Mouse (Mus musculus) monocyte, adult 2 months (primary cell): ENCODE results near the gene Rab6b.
A peak's percentile ranks its signal among the peaks of the same experiment; 100 is the strongest.
"Not testable (repeated sequence)": the region's sequence is repeated elsewhere in the genome, so short reads cannot be mapped to it uniquely, and the experiment has no call there.

Source experiments
- DNase-seq, 2 experiments: peaks; one replicate each; pipeline ENCODE4 v3.0.0; 2022; ENCODE audit warnings: low spot score in 2 of 2, low read depth in 1 of 2

The Rab6b gene

DNA sequence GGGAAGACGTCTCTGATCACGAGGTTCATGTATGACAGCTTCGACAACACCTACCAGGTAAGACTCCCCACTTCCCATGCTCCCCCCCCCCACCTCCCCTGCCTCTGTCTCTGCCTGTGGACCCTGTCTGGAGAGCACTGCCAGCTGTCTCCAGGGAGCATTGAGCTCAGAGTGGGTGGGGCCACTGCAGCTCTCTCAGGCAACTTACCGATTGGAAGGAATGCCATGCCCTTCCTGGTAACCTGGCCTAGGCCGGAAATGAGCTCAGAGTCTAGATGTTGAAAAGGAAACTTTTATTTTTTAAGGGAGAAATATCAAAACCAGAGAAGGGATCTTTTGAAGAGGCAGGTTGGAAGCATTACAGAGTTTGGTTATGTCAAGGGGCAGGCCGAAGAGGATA lies 28.8 kb downstream of the Rab6b start:
- DNase-seq: no peak

DNA sequence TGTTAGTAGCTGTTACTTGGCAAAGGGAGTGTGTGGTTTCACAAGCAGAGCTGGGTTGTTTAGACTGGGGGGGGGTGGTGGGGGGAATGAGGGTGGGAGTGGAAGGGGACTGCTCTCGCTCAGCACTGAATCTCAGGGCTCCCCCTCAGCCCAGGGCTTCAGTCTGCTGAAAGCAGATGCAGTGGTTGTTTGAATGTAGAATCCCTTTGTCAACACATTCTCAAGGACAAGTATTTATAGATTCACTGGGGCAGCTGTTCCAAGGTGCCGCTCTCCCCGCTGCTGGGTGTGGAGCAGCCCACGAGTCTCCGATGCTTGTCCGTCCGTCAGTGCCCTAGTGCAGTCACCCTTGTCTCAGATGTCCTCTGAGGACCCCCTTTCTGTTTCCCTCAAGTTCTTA lies 29.7 kb downstream of the Rab6b start:
- no peak for DNase-seq

DNA sequence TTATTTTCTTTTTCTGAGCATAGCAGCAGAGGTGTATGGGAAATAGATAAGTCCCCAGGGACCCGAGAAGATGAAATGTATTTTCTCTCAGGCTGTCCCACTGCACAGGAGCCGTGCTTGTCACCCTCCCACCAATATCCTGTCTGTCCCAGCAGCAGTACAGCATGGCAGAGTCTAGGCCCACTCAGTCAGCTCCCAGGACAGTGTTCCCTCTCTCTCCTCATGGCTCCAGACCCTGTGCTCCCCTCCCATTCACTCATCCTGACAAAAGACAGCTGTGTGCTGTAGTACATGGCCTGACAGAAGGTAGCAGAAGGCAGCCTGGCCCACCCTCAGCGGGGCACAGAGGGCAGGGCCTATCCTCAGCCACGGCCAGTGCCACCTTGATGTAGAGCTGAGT lies 32.3 kb downstream of the Rab6b start:
- no peak for DNase-seq

DNA sequence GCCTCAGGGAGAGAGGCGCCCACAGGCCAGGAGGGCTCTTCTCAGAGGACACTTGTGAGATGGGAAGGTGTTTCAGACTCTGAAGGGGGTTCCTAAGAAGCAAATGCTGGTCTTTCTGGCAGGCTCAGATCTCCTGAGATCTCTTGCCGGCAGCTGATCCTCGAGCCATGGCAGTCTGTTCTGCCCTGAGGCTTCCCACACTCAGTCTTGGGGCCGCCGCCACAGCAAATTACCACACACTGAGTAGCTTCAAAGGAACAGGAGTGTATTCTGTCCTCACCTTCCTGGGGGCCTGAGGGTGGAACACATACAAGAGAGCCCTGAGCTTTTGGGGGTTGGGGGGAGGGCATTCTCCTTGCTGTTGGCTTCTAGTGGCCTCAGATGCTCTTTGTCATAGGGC lies 33.8 kb downstream of the Rab6b start:
- no peak for DNase-seq

DNA sequence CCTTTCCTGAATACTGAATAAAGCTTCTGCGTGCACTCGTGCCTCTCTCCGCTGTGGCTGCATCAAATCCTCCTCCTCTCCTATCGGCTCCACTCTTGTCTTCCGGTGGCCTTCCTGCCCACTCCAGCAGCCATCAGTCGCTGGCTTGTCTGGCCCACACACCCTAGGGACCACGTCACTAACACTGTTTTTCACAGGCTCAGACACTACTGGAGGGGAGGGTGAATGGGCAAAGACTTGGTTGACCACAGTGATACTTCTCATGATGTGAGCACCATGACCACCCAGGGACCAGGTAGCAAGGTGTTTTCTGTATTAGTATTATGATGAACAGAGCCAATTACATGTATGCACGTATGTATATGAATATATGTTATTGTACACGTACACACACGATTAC lies 34.7 kb downstream of the Rab6b start:
- no peak for DNase-seq

DNA sequence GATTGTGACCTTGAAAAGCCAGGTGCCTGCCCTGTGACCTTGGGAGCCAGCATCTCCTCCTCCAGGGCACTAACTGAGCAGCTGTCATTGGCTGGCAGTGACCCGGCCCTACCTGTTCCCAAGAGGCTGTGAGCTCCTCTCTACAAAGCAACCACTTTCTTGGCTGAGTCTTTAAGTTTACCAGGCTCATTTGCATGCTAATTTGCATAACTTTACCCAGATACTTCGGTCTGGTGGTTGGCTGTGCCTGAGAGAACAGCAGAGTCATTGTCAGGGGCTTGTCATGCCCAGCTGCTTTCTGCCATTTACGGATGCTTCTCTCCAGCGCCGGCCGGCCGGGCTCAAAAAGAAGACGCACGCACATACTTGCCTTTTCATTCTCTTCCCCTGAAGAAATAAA lies 35.1 kb downstream of the Rab6b start:
- DNase-seq: no peak

DNA sequence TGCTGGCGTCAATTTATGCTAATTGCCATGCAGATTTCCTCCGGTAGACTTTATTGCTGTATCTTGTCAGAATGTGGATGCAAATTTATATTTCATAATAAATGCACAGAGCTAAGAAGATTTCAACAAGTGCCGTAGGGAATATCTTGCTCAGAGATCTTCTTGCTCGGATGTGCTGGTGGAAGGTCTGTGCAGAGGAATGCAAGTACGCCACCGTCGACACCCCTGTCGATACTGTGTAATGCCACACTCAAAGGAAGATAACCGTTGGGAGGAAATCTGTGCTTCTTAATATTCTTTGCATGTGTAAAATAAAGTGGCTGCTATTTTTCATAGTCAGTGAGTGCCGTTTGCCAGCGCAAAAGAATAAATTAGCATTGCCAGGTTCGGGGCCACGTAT lies 35.5 kb downstream of the Rab6b start:
- DNase-seq: no peak

DNA sequence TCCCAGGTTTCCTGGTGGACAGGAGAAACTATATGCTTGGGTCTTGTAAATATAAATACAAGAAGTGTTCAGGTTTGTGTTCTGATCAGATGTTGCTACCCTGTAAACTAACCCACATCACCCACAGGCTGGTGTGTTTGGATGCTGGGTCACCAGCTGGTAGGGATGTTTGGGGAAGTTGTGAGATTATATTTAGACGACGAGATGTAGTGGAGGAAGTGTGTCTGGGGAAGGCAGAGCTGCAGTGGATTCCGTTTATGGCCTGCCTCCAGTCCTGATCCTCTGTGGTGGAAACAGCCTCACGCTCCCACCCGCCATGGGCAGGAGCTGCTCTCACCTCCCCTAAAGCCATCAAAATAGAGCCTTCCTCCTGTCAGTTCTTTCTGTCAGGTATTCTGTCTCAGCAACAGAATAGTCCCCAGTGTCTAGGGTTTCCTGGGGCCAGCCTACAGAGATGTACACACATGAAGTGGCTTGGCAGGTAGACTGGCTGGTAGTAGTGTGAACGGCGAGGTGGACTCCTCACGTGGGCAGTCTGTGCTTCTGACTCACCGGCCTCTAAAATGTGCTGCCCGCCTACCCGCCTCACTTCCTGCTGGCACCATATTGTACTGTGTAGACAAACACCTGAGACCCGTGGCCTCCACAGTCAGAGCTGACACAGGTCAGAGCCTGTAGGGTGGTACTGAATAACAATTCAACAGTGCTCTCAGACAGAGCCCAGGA lies 37.6 kb downstream of the Rab6b start:
- DNase-seq: no peak

DNA sequence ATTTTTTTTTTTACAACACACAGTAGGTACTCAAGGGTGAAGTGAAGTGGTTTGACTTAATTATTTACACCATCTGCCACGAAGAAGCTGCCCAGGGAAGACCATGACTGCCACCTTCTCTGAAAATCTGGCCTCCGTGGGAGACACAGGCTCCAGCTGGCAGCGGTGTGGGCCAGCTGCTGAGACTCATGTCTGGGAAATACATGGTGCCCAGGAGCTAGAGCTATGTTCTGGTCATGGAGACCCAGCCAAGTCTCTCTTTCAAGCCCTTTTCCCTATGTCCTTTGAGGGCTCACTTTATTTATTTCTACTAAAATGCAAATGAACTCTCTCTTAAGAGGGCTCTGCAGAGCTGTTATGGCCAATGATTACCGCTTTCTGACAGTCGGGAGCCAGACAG lies 41.7 kb downstream of the Rab6b start:
- no peak for DNase-seq

DNA sequence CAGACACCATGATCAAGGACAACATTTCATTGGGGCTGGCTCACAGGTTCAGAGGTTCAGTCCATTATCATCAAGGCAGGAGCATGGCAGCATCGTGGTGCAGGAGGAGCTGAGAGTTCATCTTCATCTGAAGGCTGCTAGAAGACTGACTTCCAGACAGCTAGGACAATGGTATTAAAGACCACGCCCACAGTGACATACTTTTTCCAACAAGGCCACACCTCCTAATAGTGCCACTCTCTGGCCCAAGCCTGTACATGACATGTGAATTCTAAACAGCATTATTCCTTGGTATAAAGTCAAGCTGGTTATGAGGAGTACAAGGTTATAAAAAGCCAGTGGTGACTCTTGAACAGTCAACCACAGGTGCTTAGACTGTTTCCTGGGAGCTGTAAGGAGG lies 43.0 kb downstream of the Rab6b start:
- DNase-seq: no peak

DNA sequence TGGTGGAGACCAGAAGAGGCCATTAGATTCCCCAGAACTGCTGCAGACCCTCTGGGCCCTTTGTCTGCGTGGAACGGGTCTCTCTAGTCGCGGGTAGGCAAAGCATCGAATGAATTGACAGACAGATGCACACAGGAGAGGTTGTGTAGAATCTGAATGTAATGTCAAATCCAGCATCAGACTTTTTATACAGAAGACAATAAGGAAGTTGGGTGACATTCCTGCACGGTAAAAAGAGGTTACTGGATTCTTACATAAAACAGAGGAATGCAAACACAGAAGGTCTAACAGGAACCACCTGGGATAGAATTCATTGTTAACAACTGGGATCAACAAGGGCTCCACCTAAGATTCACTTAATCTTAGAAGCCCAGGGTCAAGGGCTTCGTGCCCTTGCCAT lies 43.6 kb downstream of the Rab6b start:
- DNase-seq: not testable (repeated sequence)

DNA sequence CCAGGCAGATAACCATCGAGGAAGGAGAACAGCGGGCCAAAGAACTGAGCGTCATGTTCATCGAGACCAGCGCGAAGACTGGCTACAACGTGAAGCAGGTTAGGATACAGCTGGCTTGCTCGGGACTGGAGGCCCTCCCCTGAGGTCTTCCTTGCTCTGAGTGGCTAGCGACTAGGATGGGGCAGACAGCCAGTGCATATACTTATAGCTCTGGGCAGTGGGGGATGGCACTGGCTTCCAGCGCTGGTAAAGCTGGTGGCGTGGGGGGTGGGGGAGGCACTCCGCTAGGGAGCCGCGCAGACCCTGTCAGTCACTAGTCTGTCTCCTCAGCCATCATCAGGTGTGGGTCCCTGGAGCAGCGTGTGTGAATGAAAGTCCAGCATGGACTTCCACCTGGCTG lies 52.2 kb downstream of the Rab6b start:
- DNase-seq: no peak

DNA sequence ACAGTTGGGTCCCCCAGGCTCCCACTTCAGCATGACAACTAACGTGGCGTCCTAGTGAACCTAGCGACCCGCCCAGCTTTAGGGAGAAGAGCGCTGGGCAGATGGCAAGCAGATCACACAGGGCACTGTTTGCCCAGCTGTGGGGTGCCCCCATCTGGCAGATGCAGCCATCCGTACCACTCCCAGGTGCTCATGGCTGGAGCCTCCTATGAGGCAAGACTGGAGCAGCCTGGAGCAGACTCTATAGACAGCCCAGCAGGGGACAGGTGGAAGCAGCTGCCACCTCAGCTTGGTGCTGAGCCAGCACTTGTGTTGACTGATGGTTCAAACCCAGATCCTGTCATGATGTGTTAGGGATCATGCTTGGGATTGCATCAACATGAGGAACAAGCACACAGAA lies 56.5 kb downstream of the Rab6b start:
- no peak for DNase-seq

DNA sequence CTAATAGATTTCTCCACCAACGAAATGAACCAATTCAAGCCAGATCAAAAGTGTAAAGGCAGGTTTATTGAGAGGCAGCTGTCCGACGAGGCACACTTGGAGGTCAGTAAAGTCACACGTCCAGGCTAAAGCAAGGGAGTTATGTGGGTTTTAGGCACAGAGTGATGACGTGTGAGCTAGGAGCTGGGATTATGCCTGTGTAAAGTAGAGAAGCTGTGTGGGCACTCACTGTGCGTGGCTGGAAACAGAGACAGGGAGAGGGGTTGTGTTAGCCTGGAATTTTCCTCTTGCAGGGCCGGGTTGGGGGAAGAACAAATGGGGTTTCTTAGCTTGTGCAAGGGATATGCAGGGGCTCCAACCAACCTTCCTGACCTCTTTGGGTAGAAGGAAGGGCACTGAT lies 57.2 kb downstream of the Rab6b start:
- no peak for DNase-seq

DNA sequence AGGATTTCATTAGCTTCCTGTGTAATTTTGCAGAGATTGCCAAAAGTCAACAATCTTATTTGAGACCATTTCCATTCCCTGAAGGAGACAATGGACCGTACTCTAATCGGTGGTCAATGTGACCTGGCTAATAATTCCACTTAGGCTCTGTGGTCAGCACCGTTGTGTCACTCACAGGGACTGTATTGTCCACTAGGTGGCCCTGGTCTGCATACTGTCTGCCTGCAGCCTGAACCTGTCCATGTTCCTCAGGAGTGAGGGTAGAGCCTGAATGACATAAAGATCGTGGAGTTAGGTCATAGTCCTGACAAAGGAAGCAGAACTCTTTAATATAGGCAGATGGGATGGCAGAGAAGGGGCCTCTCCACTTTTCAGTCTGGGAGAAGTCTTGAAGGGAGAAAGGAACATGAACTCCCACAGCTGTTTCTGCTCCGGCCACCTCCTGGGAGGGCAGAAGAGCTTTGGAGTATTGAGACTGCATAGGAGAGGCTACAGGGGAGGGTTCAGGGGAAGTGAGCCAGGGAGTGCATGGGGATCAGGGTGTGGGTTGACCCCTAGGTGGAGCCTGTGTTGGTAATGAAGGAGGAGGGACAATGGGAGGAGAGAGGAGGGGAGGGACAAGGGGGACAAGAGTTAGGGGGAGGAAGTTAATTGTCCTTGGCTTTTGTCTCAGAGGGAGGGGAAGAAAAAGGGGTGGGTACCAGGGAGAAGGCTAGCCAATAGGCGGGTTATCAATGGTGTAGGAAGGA lies 63.4 kb downstream of the Rab6b start:
- no peak for DNase-seq

DNA sequence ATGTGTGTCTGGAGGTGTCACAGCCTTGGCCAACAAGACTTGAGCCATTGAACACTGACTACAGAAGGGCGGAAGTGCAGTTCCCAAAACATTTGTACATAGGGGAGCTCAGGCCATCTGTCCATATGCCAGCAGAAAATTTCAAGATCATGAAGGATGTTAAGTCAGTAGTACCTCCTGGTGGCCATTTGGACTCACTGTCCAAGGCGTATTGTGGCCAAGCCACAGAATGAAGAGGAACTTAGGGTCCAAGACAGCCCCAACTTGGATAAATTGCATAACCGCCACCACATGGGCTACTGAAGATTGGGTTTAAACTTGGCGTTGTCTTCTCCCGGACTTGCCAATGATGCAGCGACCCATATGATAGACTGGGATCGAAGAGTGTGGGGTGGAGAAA lies 64.1 kb downstream of the Rab6b start:
- DNase-seq: no peak

DNA sequence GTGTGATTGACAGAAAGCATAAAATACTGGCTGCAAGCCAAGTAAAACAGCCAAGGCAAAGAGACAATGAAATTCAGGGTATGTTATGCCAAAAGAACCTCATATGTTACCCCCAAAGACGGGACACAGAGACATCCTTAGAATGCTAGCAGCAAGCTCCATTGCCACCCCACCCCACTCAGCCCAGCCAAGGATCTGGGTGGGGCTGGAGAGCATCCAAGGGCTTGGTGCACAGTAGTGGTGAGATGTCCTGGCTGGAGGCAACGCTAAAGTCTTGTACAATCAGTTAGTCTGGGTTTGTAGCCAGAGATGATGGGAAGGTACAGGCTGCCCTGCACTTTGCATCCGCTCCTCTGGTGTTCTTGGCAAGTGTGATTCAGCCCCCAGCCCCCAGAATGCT lies 68.7 kb downstream of the Rab6b start:
- no peak for DNase-seq

DNA sequence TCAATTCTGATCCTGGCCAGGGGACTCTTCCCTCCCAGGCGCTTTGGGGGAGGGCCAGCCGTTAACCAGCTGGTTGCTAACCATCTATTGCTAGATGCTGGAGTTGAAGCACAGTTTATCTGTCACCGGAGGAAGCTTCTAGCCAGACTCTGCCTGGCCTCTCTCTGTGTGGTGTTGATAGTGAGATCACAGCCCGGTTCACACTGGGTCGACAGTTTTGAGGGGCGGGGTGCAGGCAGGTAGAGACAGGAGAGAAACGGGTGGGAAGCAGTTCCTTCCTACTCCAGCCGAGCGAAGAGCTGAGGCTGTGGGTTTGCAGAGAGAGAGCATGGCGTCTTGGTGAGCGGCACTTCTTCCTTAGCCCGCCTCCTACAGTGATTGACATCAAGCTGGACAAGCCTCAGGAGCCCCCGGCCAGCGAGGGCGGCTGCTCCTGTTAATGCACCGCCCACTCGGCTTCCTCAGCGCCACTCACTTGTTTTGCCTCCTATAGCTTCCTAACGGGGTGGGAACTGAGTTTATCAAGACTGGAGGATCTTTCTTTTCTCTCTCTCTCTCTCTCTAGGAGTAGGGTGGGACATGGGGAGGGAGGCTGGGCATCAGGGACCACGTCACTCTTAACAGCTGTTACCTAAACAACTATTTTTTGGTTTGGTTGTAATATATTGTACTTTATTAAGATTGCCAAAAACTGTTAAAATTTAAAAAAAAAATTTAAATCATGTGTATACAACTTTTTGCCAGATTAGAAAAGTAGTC lies 69.4 kb downstream of the Rab6b start:
- DNase-seq: peak; percentile 27 to 52

DNA sequence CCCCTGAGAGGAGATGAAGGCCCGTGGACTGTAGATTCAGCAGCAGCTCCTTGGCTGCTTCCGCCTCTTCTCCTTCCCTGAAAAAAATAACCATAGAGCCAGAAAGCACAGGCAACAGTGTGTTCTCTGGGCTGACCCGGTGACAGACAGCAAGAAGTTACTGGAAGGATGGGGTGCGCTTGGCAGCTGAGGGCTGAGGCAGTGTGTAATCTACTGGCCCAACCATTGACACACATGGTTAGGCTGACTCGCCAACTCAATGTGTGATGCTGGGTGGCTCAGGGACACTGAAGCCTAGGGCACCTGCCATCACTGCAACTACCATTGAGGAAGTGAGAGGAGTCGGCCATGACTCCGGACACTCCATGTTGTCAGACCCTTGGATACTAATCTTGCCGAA lies 70.3 kb downstream of the Rab6b start:
- DNase-seq: no peak

DNA sequence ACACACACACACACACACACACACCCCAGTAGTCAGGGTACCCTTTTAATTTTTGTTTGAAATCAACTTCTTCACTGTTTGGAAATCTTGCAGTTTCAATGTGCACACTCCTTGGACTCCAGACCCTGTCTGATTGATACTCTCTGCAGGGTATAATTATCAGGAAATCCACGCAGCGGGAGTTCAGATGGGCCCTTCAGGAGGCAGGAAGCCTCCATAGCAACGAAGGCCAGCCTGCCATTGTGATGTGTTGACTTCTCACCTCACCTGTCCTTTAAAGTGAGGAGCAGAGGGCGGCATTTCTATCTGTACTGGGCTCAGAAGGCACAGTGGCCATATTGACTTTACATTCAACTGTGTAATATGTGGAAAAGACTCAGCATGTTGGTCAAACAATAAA lies 73.3 kb downstream of the Rab6b start:
- no peak for DNase-seq

DNA sequence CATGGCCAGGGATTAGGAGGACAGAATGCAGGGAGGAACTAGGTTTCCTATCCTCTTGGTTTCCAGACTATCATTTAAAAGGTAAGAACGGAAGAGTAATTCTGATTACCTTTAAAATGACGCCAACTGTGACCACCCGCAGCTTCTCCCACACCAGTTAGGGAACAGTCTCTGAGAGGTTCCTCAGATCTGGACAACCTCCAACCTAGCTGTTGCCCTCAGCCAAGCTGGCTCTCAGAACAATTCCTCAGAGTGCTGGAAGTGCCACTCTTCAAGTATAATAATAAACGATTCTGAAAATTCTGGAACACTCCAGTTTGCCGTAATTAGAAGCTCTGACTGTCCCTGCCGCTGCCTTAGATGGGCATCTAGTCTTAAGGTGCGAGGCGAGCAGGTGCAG lies 74.4 kb downstream of the Rab6b start:
- DNase-seq: no peak

DNA sequence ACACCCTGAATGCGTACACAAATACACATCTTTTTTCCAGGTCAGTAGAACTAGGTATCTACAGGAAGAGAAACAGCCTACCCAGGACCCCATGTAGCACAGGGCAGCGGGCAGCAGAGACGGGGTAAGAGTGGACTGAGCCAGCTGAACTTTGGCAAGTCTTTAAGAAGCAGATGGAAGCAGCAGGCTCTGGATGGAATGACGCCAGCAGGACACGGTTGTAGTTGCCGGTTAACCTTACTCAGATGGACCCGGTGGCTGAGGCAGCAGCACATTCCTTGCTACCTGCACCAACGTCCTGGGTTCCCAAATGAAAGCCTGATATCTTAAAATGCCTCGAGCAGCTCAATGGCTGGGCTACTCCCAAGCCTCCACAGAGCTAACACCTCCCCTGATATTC lies 75.2 kb downstream of the Rab6b start:
- DNase-seq: no peak
